Mouse (Mus musculus): Measurements from ENCODE around the gene Gse1. TPM values are rescaled to one million over a fixed set of nuclear protein-coding genes. Genes with fewer than 3 reads are reported as not detected.
A peak's percentile ranks its signal among the peaks of the same experiment; 100 is the strongest.

Gene Gse1
- total RNA-seq, 2 experiments from 2014 or later = 77.7 to 105 TPM

DNA sequence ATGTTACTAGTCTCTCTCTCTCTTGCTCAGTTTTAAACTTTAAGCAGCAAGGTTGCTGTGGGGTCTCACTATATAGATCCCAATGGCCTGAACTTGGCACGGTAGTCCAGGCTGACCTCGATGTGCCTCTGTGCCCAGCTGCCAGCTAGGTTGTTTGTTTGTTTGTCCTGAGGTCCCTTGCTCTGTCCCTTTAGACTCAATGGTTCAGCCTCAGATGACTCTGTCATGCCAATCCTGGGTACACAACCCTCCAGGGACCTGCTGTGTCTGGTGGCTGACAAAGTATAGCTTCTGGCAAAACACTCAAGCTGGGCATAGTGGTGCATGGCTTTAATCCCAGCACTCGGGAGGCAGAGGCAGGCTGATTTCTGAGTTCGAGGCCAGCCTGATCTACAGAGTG lies 20.2 kb downstream of the Gse1 start:
- intact Hi-C loops (cut with DNase I) = no loop called here
- H3K4me3 ChIP-seq = no peak overlapping the region
- TF ChIP-seq CTCF (IDR thresholded peaks at IDR 0.05) = no peak
- no peak overlapping the region for H3K27ac ChIP-seq
- DNase-seq (ENCODE audit: extremely low spot score in 1 of 2, low spot score in 2 of 2) = no peak

DNA sequence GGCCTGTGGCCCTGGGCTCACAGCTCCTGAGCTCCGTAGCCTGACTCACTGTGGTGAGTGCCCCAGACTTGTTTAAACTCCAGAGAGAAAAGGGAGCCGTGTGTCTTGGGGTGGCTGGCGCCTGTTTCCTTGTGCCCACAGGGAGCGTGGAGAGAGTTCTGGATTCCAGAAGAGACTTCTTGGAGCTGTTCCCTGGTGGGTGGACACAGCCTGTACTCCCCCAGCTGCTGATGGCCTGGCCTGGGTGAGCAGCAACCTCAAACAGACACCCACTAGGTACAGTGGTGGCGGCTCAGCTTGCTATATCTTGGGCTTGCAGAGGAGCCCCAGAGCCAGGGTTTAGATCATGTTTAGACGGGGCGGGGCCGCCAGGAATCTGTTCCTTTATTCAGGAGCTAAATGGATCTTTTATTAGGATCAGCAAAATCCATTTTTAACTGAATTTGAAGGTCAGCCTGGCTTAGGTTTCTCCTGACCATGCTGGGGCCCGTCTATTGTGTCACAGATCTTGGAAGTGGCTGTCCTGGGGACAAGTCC lies 21.6 kb downstream of the Gse1 start:
- TF ChIP-seq CTCF (IDR thresholded peaks at IDR 0.05) = no peak
- intact Hi-C loops (cut with DNase I) = no loop called here
- no peak for DNase-seq (ENCODE audit: extremely low spot score in 1 of 2, low spot score in 2 of 2)
- Histone ChIP-seq H3K4me3 (no peak overlapping the region), H3K27ac (no peak overlapping the region)

DNA sequence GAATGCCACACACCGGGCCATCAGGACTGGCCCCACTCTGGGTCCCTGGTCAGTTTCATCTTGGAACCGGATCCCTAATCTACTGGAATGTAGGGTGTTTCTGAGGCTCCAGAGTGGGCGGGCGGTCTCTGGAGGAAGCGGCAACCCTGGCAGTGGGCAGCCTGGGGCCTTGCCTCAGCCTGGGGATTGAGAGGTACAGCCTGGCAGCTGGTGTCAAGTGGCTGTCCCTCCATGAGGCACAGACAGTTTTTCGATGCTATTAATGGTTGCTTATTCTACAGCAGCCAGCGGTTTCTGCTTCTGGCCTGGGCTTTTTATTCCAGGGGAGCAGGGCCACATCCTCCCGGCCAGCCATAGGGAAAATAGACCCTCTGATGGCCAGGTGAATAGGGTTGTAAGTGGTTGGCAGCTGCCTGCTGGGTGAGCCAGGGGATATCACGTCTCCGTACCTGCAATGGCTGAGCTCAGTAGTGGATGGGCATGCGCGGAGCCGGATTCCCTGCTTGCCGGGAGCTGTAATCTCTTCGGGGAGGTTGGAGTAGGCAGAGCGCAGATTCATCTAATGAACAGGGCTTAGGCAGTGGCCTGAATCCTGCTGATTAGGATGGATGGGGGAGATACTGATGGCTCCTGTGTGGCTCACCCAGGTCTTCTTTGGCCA lies 22.6 kb downstream of the Gse1 start:
- no peak for TF ChIP-seq CTCF (IDR thresholded peaks at IDR 0.05)
- DNase-seq (ENCODE audit: extremely low spot score in 1 of 2, low spot score in 2 of 2) = no peak
- intact Hi-C loops (cut with DNase I) = no loop called here
- Histone ChIP-seq H3K4me3 (no peak overlapping the region), H3K27ac (peak overlapping the region; percentile 69)

DNA sequence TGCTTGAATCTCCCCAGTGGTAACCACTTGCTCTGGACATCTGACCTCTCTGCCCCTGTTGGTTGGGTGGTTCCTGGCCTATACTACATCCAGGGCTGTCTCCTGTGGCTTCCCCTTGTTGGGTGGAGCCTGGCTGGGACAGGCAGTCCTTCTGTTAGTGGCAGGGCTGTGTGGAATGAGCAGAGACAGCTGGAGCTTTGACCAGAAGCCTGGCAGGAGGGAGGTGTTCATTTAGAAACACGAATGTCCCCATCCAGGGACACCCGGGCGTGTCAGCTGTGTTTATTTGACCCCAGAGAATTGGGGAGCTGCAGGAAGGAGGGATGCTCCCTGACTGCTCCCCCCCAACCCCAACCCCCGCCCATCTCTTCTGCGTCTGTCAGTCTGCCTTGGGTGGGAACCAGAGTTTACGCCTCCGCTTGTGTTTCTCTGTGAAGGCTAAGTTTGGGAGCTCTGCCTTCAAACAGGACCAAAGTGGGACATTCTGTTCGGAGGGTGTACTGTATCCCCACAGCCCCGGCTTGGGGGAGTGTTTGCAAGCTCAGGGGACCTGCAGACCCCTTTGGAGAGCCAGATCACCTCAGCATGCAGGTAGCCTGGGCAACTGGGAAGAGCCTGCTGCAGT lies 23.3 kb downstream of the Gse1 start:
- no peak for TF ChIP-seq CTCF (IDR thresholded peaks at IDR 0.05)

DNA sequence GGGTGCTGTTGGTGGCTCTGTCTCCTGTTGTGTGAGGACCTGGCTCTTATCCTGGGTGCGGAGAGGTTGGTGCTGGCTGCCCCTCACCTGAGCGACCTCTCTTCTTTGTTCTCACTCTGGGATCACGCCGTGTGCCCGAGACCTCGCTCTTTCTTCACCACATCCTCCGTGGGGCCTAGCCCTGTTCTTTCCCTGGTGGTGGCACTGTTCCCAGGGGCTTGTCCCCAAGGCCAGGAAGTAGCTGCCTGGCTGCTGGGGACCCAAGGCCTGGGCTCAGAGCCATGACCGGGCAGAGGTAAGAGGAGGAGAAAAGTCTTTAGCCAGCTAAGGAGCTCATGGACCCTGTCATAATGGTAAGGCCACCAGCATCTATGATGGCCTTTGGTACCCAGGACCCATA lies 25.4 kb downstream of the Gse1 start:
- H3K4me3 ChIP-seq = no peak overlapping the region
- DNase-seq (ENCODE audit: extremely low spot score in 1 of 2, low spot score in 2 of 2) = no peak
- intact Hi-C loops (cut with DNase I) = no loop called here

More for the DNA sequence above, 23.3 kb downstream of the Gse1 start:
- intact Hi-C loops (cut with DNase I) = no loop called here
- peak overlapping the region; percentile 69 for H3K27ac ChIP-seq
- DNase-seq (ENCODE audit: extremely low spot score in 1 of 2, low spot score in 2 of 2) = no peak
- H3K4me3 ChIP-seq = 0 out of 2 replicates have a peak overlapping the region, but pooled peaks have one; percentile 7

DNA sequence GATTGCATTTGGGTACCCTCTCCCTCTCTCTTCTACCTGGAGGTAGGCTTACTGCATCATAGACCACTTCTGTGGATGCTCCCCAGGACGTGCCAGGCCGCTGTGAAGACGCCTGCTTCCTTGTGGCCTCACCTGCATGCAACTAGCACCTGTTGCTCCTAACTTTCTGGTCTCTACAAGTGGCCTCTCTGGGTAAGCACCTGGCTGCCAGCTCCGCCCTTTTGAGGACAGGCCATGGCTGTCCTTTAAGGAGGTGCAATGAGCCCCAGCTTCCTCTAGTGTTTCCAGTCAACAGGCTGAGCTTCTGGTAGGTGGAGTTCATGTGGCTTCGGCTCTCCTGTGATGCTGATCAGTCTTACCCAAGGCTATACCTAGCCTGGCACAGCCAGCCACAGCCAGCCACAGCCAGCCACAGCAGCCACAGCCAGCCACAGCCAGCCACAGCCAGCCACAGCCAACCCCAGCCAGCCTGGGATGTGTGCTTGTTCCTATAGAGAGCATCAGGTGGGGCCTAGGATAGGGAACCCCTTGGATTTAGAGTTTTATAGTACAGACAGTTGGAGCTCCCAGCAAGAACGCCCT lies 27.2 kb downstream of the Gse1 start:
- Histone ChIP-seq H3K4me3 (no peak overlapping the region), H3K27ac (no peak overlapping the region)
- no peak for DNase-seq (ENCODE audit: extremely low spot score in 1 of 2, low spot score in 2 of 2)
- no peak for TF ChIP-seq CTCF (IDR thresholded peaks at IDR 0.05)
- intact Hi-C loops (cut with DNase I) = no loop called here

More for the DNA sequence above, 25.4 kb downstream of the Gse1 start:
- H3K27ac ChIP-seq = no peak overlapping the region
- TF ChIP-seq CTCF (IDR thresholded peaks at IDR 0.05) = no peak

DNA sequence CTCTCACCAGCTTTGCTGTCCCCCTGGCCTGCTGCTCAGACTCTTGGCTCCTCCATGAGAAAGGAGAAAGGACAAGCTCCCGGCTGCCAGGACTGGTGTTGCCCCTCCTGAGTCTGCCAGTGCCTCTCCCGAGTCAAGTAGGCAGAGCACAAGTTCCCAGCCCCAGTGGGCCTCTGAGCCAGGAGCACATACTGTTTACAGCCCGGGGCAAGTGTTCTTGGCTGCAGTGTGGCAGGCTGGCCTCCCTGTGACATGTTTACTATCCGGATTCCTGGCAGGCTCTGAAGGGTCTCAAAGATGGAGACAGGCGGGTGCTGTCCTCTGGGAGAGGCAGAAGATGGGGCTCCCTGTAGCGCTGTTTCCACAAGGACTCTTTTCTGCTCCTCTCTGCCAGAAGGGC lies 28.7 kb downstream of the Gse1 start:
- H3K4me3 ChIP-seq = no peak overlapping the region

DNA sequence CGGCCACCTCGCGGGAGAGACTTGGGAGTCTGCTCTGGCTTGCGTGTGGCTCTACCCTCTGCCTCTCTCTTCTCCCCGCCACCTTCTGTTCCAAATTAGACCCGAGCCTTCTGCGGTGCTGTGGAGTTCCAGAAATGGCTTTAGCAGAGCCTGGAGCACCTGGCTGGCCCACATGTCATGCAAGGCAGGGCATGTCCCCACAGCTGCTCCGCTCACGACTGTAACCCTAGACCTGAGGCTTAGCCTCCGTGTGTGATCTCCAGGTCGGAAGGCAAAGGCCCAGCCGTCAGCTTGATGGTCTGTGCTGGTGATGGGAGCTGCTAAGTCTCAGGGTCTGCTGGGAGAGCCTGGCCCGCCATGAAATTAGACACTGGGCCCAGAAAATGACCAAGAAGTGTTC lies 30.9 kb downstream of the Gse1 start:
- TF ChIP-seq CTCF (IDR thresholded peaks at IDR 0.05) = no peak
- DNase-seq (ENCODE audit: extremely low spot score in 1 of 2, low spot score in 2 of 2) = no peak
- intact Hi-C loops (cut with DNase I) = no loop called here
- no peak overlapping the region for H3K27ac ChIP-seq
- no peak overlapping the region for H3K4me3 ChIP-seq

More for the DNA sequence above, 28.7 kb downstream of the Gse1 start:
- intact Hi-C loops (cut with DNase I) = no loop called here
- DNase-seq (ENCODE audit: extremely low spot score in 1 of 2, low spot score in 2 of 2) = no peak
- TF ChIP-seq CTCF (IDR thresholded peaks at IDR 0.05) = no peak
- H3K27ac ChIP-seq = no peak overlapping the region

DNA sequence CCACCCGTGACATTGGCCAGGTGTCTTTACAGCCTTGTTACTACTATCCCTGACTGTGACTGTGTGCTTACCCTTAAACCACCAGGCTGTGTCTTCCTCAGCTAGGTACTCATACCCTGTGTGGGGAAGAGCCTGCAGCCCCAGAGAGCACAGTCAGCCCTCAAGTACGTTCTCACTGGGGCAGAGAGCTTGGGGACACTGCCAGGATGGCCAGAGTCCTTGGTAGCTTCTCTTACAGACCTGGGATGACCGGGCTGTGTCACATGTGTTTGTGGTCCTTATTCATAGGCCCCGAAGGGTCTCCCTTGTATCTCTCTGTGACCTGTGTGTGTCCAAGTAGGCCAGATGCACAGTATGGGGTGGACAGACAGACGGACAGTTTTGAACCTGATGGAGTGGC lies 32.4 kb downstream of the Gse1 start:
- DNase-seq (ENCODE audit: extremely low spot score in 1 of 2, low spot score in 2 of 2) = no peak
- Histone ChIP-seq H3K27ac (no peak overlapping the region), H3K4me3 (no peak overlapping the region)
- intact Hi-C loops (cut with DNase I) = no loop called here
- no peak for TF ChIP-seq CTCF (IDR thresholded peaks at IDR 0.05)

DNA sequence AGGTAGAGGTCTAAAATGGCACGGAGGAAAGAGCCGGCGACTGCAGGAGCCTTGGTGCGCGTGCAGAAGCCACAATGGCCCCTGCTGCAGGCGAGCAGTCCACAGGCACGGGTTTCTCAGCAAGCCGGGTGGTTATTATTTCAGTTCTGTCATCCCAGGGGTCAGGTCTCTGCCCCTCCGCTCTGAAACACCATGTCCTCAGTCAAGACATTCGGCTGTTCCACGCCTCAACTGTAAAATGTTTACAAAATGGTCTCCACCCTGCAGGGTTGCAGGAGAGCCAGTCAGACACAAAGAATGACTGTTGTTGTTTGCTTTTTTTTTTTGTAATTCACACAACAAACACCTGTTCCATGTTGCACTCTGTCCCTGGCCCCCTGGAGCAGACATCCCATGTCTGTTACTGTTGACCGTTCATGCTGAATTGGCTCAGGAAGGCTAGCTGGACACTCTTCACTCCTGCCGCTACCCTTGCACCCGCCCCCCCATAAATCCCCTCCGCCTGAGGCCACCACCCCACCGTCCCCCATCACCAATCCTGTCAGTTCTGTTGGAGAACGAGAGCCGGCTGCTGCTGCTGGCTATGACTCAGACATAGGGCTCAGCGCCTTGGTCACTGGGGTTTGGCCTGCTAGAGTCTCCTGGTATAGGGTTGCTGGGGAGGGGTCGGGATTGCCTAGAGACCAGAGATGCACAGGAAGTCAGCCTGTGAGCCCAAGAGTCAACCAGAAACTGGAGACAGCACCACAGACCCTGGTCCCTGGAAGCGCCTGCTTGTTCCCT lies 33.3 kb downstream of the Gse1 start:
- no peak for DNase-seq (ENCODE audit: extremely low spot score in 1 of 2, low spot score in 2 of 2)
- intact Hi-C loops (cut with DNase I) = no loop called here

DNA sequence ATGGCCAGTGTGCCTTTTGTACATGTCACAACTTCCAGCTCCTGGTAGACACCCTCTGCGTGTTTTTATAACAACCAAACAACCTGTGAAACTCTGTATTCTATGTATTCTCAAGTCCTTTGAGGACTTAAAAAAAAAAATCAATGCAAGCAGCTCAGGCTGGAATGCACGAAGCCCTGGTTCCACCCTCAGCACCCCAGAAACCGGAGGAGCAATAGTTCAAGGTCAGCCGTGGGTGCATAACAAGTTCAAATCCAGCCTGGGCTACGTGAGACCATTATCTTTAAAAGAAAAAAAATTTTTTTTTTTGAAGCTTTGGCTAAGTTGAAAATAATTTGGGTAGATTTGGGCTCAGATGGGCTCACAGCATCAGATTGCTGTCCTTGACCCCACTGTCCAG lies 35.6 kb downstream of the Gse1 start:
- intact Hi-C loops (cut with DNase I) = loop anchor here (2.0 kb wide), 1 partner anchor 37 kb away; no protein-coding TSS in a partner anchor
- TF ChIP-seq CTCF (IDR thresholded peaks at IDR 0.05) = no peak
- DNase-seq (ENCODE audit: extremely low spot score in 1 of 2, low spot score in 2 of 2) = no peak
- H3K4me3 ChIP-seq = no peak overlapping the region
- no peak overlapping the region for H3K27ac ChIP-seq

More for the DNA sequence above, 33.3 kb downstream of the Gse1 start:
- Histone ChIP-seq H3K27ac (no peak overlapping the region), H3K4me3 (no peak overlapping the region)
- TF ChIP-seq CTCF (IDR thresholded peaks at IDR 0.05) = no peak

Measured in left cerebral cortex, adult 2 months (tissue).